Mouse (Mus musculus) mouse trophoblast stem cell (cell line): ENCODE results near the gene Stc2.

ENCODE experiments used
- in situ Hi-C, 2 experiments: fragments of 300-500 bp; cut with MseI, MboI; formaldehyde crosslinking; loops; 2 replicates in 1 of 2; 3 replicates in 1 of 2; pipeline ENCODE4 v1.15.1; 2025

Stc2 gene

DNA sequence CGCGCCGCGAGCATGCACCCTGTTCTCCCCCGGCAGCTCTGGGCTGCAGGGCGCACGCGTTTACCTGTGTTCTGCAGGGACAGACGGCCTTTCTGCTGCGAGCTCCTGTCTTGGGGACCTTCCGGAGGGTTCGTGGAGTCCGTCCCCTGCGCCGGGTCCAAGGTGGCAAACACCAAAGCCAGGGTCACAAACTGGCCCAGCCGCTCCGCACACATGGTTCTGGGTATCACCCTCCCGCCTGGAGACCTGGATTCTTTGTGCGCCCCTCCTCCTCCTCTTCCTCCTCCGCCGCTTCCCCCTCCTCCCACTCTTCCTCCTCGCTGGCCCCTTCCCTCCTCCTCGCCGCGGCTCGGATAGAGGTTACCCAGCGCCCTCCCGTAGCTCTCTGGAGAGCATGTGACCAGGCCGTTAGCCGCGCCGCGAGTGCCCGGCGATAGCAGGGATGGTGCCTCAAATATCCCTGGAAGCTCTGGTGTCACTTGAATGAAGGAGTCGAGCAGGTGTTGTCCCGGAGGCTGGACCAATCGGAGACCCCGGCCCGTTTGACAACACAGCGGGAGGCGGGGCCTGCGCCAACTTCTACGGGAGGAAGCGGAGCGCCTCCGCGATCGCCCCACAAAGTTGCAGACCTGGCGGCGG, at the start of gene Stc2:
Gene Stc2, minus strand, starts transcription at position 427 of the 639 bp plus-strand sequence.
- in situ Hi-C loops, result loop anchor here (5.0 to 10.0 kb wide), 2 partner anchors 122 to 125 kb away; no protein-coding TSS in a partner anchor

DNA sequence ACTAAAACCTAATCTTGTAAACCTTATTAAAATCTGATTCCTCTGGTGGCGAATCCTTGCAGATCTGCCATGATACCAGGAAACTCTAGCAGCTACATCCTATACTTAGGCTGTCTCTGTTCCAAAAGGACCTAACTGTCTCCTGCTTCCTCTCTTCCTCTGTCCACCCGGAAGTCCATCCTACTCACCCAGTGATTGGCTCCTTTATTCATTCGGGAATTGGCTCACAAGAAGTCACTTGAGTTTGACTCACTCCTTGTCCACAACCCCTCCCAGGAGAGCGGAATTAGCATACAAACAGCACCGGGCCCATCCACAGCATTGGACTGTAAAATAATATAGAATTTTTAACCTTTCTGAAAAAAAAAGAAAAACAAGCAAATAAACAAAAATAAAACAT, 47.2 kb upstream of the Stc2 start:
- in situ Hi-C loops, result no loop called here

DNA sequence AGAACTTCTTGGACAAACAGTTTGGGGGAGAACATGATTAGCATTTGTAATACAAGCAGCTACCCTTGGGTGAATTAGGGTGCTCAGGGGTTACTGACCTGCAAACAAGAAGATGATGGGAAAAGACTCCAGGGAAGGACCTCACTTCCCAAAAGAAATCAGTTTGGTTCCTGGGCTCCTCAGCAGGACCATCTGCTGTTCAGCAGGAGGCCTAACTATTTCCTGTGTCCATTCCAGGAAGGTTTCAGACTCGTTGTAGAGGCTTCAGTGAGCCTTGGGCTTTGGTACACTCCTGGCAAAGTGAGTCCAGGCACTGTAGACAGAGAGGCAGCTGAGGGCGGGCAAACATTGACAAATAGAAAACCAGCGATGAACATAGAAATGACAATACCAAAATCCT, 42.5 kb upstream of the Stc2 start:
- in situ Hi-C loops, result no loop called here

DNA sequence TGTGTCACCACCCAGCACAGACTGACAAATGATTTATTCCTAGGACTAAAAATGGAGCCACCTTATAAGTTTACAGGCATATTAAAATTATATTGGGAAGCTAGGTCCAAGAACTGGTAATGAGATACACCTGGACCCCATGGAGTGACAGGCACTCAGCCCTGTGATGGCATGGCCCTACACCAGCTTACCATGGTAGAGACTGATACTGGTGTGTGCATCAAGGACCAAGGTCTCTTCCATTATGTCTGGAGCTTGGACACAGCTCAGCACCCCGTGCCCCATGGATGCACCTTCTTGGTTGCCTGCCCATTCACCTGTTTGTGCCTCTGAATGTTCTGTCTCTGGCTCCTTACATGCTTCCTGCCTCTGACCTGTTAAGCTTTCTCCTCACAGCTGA, 36.9 kb upstream of the Stc2 start:
- in situ Hi-C loops, result no loop called here

DNA sequence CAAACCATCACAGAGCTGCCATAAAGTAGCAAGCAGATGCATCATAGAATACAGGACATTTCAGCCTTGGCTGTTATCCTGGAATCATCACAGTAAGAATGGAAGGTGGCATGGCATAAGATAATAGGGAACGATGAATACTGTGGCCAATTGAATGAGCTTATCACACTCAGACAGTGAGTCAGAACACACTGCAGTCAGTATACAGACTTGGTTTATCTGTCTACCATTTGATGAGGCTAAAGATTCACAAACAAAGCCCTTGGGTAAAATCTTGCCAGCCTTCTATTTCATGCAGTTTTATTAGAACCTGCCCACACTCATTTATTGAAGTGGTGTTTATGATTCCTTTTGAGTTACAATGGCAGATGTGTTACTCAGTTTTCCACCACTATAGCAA, 33.2 kb upstream of the Stc2 start:
- in situ Hi-C loops, result no loop called here

DNA sequence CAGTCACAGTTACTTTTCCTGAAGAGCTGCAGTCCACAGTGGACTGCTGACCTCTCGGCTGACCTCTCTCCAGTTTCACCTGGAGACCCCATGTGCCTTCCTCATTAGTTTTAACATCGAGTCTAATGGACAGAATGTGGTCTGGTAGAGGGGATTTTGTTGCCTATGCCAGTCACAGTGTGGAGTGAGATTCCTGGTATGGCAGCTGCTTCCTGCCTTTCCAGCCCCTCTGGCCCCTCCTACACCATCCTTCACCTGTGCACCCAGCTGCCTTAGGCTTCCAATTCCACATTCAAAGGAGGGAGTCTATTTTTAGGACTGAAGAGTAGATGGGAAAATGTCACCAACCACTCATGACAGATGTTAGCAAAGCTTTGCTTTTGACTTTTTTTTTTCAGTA, 28.7 kb upstream of the Stc2 start:
- in situ Hi-C loops, result loop anchor here in 1 of 2 experiments (25.0 kb wide), 1 partner anchor 214 kb away; no protein-coding TSS in a partner anchor

DNA sequence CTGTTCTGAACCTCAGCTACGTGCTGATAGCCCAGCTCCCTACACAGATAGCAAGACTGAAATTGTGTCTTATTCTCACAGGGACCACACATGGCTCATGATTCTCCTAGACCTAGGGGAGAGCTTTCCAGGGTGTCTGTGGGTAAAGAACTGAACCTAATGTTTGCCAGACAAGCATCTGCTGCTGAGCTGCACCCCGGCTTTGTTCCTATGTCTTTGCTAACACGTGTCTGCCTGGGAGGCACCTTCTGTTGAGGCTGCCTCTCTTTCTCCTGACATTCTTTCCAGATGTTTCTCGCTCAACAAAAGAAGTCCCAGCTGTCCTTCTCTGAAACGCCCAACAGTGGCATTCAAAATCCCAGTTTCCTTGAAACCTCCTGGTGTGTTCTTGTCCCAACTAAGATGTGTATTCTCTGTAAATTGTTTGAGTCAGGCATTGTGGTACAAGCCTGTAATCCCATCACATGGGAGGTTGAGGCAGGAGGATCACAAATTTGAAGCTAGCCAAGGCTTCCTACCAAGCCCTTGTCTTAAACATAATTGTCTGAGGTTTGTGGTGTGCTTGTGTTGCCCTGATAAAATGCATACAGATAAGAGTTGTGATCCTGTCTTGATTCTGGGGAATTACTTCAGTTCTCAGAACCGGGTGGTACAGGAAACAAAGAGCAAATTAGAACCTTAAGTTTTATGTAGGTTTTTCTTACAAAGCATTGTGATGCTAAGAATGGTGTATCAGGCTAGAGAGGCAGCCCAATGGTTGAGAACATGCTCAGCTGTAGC, 27.0 kb upstream of the Stc2 start:
- in situ Hi-C loops, result loop anchor here in 1 of 2 experiments (25.0 kb wide), 1 partner anchor 215 kb away; no protein-coding TSS in a partner anchor

DNA sequence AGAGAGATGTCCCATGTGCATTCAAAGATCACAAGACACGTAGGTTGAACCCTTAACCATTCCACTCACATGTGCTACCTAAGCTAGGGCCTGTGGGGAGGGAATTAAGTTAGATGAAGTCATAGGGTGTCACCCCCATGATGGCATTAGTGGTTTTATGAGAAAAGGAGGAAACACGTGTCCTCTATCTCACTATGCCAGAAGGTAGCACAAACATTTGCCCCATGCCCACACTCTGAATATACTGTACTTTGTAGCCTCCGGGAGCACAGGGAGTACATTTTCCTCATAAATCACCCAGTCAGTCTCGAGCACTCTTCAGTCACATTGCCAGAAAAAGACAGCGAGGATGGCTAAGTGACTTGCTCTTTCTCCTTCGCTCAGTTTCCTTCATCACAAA, 24.2 kb upstream of the Stc2 start:
- in situ Hi-C loops, result loop anchor here in 1 of 2 experiments (25.0 kb wide), 1 partner anchor 218 kb away; no protein-coding TSS in a partner anchor

DNA sequence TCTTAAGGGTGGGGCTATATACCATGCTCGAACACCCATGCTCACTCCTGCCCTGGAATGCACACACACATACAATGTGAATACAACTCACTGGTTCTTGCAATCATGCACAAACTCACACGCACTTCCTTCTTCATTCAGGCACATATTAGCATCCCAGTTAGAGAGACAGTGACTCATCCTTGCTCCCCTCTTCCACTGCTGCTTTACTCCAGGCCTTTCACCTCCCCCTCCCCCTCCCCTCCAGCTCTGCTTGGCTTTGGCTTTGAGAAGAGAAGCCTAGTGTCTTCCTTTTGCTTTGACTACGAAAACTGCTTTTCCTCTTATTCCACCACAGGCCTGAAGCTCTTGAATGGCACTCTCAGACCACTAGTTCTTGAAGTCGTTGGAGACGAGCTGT, 22.5 kb upstream of the Stc2 start:
- in situ Hi-C loops, result loop anchor here in 1 of 2 experiments (25.0 kb wide), 1 partner anchor 220 kb away; no protein-coding TSS in a partner anchor

DNA sequence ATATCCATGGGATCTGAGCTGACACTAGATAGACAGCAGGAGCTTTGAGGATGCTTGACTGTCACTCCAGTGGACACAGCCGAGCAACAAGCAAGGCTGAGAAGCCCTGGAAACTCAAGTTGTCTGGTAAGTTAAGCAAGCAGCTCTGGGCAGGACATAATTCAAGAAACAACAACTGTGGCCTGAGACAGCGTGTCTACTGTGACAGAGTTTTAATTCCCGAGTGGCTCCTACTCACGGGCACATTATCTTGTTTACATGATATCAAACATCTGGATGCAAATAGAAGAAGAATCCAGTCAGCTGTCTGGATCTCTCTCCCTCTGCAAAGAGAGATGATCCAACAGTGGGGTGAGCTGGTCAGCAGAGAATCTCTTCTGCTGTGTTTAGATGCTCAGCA, 19.0 kb upstream of the Stc2 start:
- in situ Hi-C loops, result loop anchor here in 1 of 2 experiments (25.0 kb wide), 1 partner anchor 223 kb away; no protein-coding TSS in a partner anchor

DNA sequence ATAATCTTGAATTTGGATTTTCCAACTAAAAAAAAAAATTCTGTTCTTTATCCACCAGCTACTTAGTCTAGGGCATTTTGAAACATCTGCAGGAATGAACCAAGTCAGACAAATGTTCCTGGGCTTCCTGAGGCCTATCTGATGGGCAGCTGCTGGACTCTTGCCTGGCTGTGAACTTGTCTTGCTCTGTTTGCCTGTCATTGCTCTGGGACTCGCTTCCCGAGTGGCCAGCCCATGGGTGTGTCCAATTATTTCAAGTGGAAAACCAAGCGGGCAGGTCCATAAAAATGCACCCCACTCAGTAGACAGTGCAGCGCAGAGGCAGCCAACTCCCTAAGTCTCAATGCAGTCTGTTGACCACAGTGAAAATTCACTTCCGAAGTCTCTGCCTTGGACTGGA, 17.7 kb upstream of the Stc2 start:
- in situ Hi-C loops, result loop anchor here in 1 of 2 experiments (25.0 kb wide), 1 partner anchor 225 kb away; no protein-coding TSS in a partner anchor

DNA sequence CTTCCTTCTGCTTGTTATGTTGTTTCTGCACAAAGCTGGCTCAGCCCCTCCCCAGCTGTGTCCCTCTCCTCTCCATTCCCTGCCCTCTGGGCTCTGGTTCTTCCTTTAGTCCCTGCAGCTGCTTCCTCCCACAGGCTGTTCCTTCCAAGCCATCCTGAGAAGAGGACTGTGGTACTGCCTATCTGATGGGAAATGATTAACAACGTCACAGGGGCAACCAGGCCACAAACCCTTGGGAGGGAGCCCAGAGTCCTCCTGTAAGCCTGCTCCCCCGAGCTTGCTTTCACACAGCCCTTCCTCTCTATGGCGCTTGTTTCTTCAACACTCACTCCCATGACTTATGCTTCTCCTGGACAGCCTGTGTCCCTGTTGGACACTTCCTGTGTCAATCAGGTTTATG, 16.7 kb upstream of the Stc2 start:
- in situ Hi-C loops, result loop anchor here in 1 of 2 experiments (25.0 kb wide), 1 partner anchor 226 kb away; no protein-coding TSS in a partner anchor

DNA sequence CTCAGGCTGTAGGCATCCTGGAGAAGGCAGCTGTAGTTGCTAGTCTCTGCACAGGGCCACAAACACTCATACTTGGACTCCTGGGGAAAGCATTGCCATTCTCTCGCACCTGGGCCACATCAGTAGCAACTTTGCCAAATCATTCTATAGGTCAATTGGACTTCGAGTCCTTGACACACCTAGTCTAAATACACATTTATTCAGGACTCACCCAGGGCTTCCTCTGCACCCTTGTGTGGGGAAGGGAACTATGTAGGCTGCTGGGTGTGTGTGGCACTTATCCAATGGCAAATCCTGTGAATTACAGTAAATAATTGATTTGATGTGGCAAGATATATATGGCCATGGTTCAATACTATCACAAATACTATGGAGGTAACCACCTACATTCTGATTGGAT, 14.1 kb upstream of the Stc2 start:
- in situ Hi-C loops, result loop anchor here in 1 of 2 experiments (25.0 kb wide), 1 partner anchor 228 kb away; no protein-coding TSS in a partner anchor

DNA sequence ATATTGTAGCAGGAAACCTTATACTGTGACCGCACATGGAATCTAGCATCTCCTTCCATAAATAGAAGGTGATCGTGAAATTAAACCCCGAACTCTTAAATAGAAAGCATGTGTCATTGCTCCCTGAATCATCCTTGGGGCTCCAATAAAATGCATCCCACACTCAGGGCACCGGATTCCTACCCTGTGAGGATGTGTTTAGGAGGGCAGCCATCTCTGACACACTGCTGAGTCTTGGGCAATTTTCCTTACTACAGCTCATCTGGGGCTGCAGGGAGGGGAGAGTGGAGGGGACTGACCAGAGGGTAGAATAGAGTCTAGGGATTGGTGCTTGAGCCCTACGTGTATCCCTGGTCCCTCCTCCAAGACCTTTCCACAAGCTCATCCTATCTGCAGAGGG, 12.3 kb upstream of the Stc2 start:
- in situ Hi-C loops, result loop anchor here in 1 of 2 experiments (25.0 kb wide), 1 partner anchor 230 kb away; no protein-coding TSS in a partner anchor

DNA sequence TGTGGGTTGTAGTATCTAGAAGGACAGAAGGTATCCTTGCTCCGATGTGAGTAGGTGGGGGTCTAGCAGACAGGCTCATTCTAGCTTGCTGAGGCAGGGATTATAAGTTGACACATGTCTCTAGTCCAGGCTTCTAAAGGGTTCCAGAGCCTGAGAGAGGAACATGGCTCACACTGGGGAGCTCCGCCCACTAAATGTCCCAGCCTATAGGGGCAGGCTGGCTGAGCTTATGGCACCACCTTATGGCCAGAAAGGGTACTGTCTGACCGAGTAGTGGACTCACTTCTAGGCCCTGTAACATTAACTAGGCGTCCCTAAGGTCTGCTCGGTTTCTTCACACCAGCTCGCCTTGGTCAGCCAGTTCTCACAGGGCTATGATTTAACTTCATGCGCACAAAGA, 3.6 kb upstream of the Stc2 start:
- in situ Hi-C loops, result loop anchor here (5.0 to 10.0 kb wide), 2 partner anchors 126 to 129 kb away; no protein-coding TSS in a partner anchor

DNA sequence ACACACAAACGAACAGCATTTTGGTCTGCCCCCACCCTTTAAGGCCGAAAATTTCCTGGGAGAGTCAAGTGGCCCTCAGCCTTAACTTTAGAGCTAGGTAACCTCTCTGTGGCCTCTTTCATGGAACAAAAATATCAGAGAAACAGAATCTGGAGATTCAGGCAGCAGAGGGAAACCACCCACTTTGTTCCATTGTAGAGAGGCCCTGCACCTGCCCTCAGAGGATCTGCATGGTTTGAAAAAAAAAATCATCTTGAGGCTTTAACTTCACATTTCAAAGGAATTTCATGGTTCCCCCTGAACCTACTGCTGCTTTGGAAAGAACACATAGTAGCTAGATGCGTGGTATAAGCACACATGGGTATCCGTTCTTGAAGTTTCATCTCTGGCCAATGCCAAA, 2.3 kb upstream of the Stc2 start:
- in situ Hi-C loops, result loop anchor here (5.0 to 10.0 kb wide), 2 partner anchors 125 to 127 kb away; no protein-coding TSS in a partner anchor

DNA sequence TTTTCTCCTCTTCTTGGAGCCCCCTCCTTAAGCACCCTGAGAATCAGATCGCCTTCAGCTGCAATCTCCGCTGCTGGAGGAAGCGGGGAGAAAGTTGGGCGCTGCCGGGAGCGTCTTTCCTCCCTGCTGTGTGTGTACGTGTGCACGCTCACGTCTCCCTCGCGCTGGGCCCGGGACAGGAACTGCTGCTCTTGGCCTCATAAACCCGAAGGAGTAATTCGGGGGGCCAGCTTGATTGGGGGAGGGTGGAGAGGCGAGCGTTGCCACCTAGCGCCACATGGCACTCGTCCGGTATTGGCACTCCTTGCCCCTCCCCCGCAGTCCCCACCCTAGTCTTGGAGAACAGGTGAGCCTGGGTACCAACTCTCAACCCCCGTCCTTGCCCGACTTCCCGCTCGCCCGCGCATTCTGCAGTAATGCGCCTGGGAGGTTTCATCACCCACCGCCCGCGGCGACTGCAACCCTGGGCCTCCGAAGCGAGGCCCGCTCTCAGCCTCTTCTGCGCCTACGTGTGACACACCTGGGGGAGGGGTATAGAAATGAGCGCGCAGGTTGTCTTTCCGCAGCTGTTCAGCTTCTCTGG, 1.5 kb upstream of the Stc2 start:
- in situ Hi-C loops, result loop anchor here (5.0 to 10.0 kb wide), 2 partner anchors 124 to 127 kb away; no protein-coding TSS in a partner anchor

DNA sequence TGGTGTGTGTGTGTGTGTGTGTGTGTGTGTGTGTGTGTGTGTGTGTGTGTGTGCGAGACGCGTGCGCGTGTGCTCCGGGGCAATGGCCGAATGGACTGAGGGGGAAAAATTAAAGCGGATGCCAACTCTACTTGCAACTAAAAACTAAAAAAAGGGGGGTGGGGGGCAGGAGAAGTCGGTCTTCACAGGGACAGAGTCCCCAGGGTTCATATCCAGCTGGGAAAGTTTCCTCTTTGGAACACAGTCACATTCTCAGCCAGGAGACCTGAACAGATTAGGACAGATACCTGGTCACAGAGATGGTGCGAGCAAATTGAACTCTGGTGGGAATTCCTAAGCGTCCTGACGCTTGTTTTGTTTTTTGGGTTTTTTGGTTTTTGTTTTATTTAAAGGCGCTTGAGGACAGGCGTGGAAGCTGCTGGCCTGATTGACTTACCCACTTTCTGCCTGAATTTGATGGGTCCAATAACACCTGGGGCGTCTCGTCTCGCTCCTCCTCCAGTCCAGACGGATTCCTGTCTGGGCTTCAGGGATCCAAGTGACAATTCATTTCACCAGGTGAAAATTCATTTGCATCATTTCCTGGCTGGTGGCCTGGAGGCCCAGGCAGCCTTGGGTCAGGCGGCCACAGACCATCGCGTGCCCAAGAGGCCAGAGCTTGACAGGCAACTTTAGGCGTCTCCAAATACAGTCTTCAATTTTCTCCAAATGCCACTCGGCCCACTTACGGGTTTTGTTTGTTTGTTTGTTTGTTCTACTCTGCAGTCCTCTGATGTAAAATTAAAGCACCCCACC, 759 bp upstream of the Stc2 start:
- in situ Hi-C loops, result loop anchor here (5.0 to 10.0 kb wide), 2 partner anchors 123 to 126 kb away; no protein-coding TSS in a partner anchor

DNA sequence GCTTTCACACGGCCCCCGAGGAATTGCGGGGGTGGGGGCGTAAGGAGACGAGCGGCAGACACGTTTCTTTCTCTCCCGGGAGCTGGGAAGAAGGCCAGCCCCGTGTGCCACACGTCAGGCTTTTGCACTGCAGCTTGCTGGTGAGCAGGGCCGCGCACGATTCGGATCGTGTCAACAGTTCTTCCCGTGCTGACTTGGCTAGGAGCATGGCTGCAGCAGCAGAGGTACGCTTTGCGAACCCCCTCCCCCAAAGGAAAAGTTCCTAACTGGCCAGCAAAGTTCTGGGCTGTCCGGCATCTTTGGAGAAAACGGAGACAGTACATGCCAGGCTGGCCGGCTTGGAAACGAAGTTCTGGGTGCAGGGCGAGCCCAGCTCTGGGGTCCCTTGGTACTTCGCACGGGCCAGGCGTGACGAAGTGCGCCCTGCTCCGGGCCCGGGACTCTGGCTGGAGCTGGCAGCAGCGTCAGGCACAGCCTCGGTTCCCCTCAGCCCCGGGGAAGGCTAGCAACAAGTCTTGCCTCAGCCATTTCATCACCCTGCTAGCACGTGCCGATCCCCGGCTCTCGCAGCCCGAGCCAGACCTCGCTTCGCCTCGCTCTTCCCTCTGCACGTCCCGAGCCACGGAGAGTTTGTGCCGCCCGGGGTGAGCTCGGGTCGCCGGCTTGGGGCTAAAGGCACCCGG, 768 bp downstream of the Stc2 start:
- in situ Hi-C loops, result no loop called here

DNA sequence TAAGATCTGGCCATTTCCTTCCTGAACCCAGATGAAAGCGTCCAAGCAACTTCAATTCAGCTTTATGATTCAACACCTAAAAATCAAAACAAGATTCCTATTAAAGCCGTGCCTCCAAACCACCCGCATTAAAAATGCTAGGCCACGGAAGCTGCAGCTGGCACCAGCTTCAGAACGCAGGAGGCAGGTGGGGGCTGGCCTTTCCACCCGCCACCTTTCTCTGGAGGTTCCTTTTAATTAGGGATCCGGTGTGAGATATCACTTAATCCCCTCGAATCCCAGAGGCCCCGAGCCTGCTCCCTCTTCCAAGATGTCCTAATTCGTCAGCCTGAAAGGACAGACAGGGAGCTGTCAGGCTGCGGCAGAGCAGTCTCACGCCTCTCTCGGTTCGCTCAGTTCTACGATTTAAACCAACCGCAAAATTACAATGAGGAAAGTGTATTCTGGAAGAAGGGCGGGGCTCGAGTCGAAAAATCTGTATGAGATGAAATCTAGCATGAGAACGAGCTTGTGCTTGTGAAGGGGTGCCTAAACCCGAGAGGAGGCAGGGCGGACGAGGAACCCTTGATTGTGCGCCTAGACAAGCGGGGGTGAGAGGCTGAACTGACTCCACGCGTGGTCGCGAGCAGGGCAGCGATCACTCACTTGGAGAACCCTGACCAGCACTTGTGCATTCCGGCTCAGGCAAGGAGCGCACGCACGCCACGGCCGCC, 1.5 kb downstream of the Stc2 start:
- in situ Hi-C loops, result no loop called here
